Mouse (Mus musculus) hindbrain, embryonic 15.5 days (tissue): Measurements from ENCODE around the gene Socs4. TPM values are rescaled to one million over a fixed set of nuclear protein-coding genes. Genes with fewer than 3 reads are reported as not detected.

Experiments used
- ATAC-seq: fragments of 200-750 bp; cut with Nextera tagmentation; 2 replicates; pipeline ENCODE4 v1.8.0; 2017; ENCODE audit warnings: low read depth, moderate number of reproducible peaks, moderate TSS enrichment; ENCODE audit not compliant: low FRiP score
- H3K27ac ChIP-seq: fragments of 300-500 bp; sonication (generic); replicated peaks from 2 replicates; pipeline ENCODE4 v1.5.1; 2015; ENCODE audit warnings: mild to moderate bottlenecking, inconsistent platforms
- H3K27me3 ChIP-seq: fragments of 300-500 bp; sonication (generic); 2 replicates; pipeline ENCODE4 v1.6.1; 2015; ENCODE audit warnings: control low read depth, inconsistent platforms
- H3K36me3 ChIP-seq: fragments of 300-500 bp; sonication (generic); 2 replicates; pipeline ENCODE4 v1.6.1; 2015; ENCODE audit warnings: control low read depth, inconsistent platforms
- H3K4me1 ChIP-seq: fragments of 300-500 bp; sonication (generic); replicated peaks from 2 replicates; pipeline ENCODE4 v1.6.1; 2015; ENCODE audit warnings: control low read depth, inconsistent platforms
- H3K4me2 ChIP-seq: fragments of 300-500 bp; sonication (generic); 2 replicates; pipeline ENCODE4 v1.6.1; 2015; ENCODE audit warnings: moderate library complexity, mild to moderate bottlenecking, inconsistent platforms
- H3K4me3 ChIP-seq: fragments of 300-500 bp; sonication (generic); 2 replicates; pipeline ENCODE4 v1.5.1; 2015; ENCODE audit warnings: mild to moderate bottlenecking, inconsistent platforms
- H3K9ac ChIP-seq: fragments of 300-500 bp; sonication (generic); 2 replicates; pipeline ENCODE4 v1.6.1; 2015; ENCODE audit warnings: inconsistent platforms
- H3K9me3 ChIP-seq: fragments of 300-500 bp; sonication (generic); 2 replicates; pipeline ENCODE4 v1.6.1; 2016; ENCODE audit warnings: control low read depth, inconsistent platforms
- WGBS: fragments of 180-500 bp; shearing (Covaris S2); methylation state at CpG from one replicate; pipeline ENCODE4 v1.1.7; 2015; 5-methylcytosine and 5-hydroxymethylcytosine counted together
- polyA plus RNA-seq: library from polyadenylated mRNA; unstranded; fragments of >200 nt; fragmentation: Nextera tagmentation; extraction: Ambion mirVana; gene quantifications from 2 replicates; pipeline ENCODE4 v1.2.1, GENCODE M21; 2015

Gene Socs4
- polyA plus RNA-seq, 1 experiment from 2014 or later = 2.3 TPM

GRCm38 (mm10) chr14:47265829-47266228, 10.9 kb upstream of the Socs4 start:
- no peak for ATAC-seq
- WGBS = 95% methylated on average over 8 of the region's 8 CpGs
- Histone ChIP-seq H3K27ac (no peak overlapping the region), H3K27me3 (no peaks in the 10 kb centered on the region), H3K4me3 (no peak overlapping the region), H3K4me2 (no peak overlapping the region), H3K36me3 (peaks cover 44% of the 10 kb centered on the region), H3K4me1 (no peaks in the 10 kb centered on the region), H3K9ac (no peak overlapping the region), H3K9me3 (no peaks in the 10 kb centered on the region)

- no peak overlapping the region for H3K4me3 ChIP-seq
- H3K36me3 ChIP-seq = peaks cover 45% of the 10 kb centered on the region
- no peak for ATAC-seq
- H3K4me1 ChIP-seq = no peaks in the 10 kb centered on the region
- H3K27me3 ChIP-seq = no peaks in the 10 kb centered on the region
- WGBS = over 99% methylated on average over 4 of the region's 4 CpGs
- H3K9me3 ChIP-seq = no peaks in the 10 kb centered on the region
- no peak overlapping the region for H3K27ac ChIP-seq
- H3K9ac ChIP-seq = no peak overlapping the region
- H3K4me2 ChIP-seq = no peak overlapping the region
Observed at GRCm38 (mm10) chr14:47269056-47269455, 7.7 kb upstream of the Socs4 start.

GRCm38 (mm10) chr14:47269706-47270105, 7.0 kb upstream of the Socs4 start:
- no peak overlapping the region for H3K9ac ChIP-seq
- no peak for ATAC-seq
- no peak overlapping the region for H3K27ac ChIP-seq
- H3K9me3 ChIP-seq = no peaks in the 10 kb centered on the region
- no peak overlapping the region for H3K4me3 ChIP-seq
- H3K4me1 ChIP-seq = peaks cover under 1% of the 10 kb centered on the region; the same call in 1 of the 2 replicates
- 97% methylated on average over 2 of the region's 2 CpGs for WGBS
- H3K36me3 ChIP-seq = peaks cover 45% of the 10 kb centered on the region
- H3K4me2 ChIP-seq = no peak overlapping the region
- no peaks in the 10 kb centered on the region for H3K27me3 ChIP-seq

- peaks cover 22% of the 10 kb centered on the region for H3K36me3 ChIP-seq
- peaks cover 25% of the 10 kb centered on the region for H3K4me1 ChIP-seq
- WGBS = 84% methylated on average over 3 of the region's 3 CpGs
- no peak overlapping the region for H3K27ac ChIP-seq
- no peak for ATAC-seq
- H3K9me3 ChIP-seq = no peaks in the 10 kb centered on the region
- H3K27me3 ChIP-seq = no peaks in the 10 kb centered on the region
- no peak overlapping the region for H3K4me3 ChIP-seq
- H3K4me2 ChIP-seq = no peak overlapping the region
- no peak overlapping the region for H3K9ac ChIP-seq
Observed at GRCm38 (mm10) chr14:47273751-47274150, 3.0 kb upstream of the Socs4 start.

GRCm38 (mm10) chr14:47275417-47275816, 1.3 kb upstream of the Socs4 start:
- WGBS = 29% methylated on average over 3 of the region's 3 CpGs
- ATAC-seq = no peak; the same call in 1 of the 2 replicates
- no peak overlapping the region for H3K27ac ChIP-seq
- no peak overlapping the region for H3K9ac ChIP-seq
- peaks cover 11% of the 10 kb centered on the region for H3K36me3 ChIP-seq
- H3K4me2 ChIP-seq = peak overlapping the region; percentile 76
- no peaks in the 10 kb centered on the region for H3K27me3 ChIP-seq
- no peaks in the 10 kb centered on the region for H3K9me3 ChIP-seq
- H3K4me3 ChIP-seq = peak overlapping the region; percentile 71
- peaks cover 25% of the 10 kb centered on the region for H3K4me1 ChIP-seq

GRCm38 (mm10) chr14:47276036-47276603, 611 bp upstream of the Socs4 start:
- Histone ChIP-seq H3K4me3 (peak overlapping the region; percentile 71), H3K9ac (peak overlapping the region; percentile 63), H3K4me1 (peaks cover 25% of the 10 kb centered on the region), H3K9me3 (no peaks in the 10 kb centered on the region), H3K4me2 (peak overlapping the region; percentile 76), H3K27ac (peak overlapping the region; percentile 93), H3K27me3 (no peaks in the 10 kb centered on the region), H3K36me3 (peaks cover 10% of the 10 kb centered on the region; the same call in 1 of the 2 replicates)
- WGBS = 1% methylated on average over 22 of the region's 22 CpGs
- peak; percentile 28 for ATAC-seq

- Histone ChIP-seq H3K27me3 (no peaks in the 10 kb centered on the region), H3K4me2 (no peak overlapping the region), H3K36me3 (no peaks in the 10 kb centered on the region), H3K4me1 (peaks cover 25% of the 10 kb centered on the region), H3K27ac (no peak overlapping the region), H3K4me3 (no peak overlapping the region), H3K9ac (no peak overlapping the region), H3K9me3 (no peaks in the 10 kb centered on the region)
- no peak for ATAC-seq
- WGBS = 77% methylated on average over 2 of the region's 2 CpGs
Observed at GRCm38 (mm10) chr14:47279058-47279457, 2.3 kb downstream of the Socs4 start.

GRCm38 (mm10) chr14:47281535-47281934, 4.8 kb downstream of the Socs4 start:
- 96% methylated on average over 4 of the region's 4 CpGs for WGBS
- Histone ChIP-seq H3K9me3 (no peaks in the 10 kb centered on the region), H3K27ac (no peak overlapping the region), H3K4me3 (no peak overlapping the region), H3K27me3 (no peaks in the 10 kb centered on the region), H3K36me3 (no peaks in the 10 kb centered on the region), H3K4me1 (peaks cover 12% of the 10 kb centered on the region), H3K9ac (no peak overlapping the region), H3K4me2 (no peak overlapping the region)
- ATAC-seq = no peak

- Histone ChIP-seq H3K27ac (no peak overlapping the region), H3K36me3 (no peaks in the 10 kb centered on the region), H3K27me3 (no peaks in the 10 kb centered on the region), H3K4me1 (peaks cover under 1% of the 10 kb centered on the region; the same call in 1 of the 2 replicates), H3K4me3 (no peak overlapping the region), H3K9me3 (no peaks in the 10 kb centered on the region), H3K4me2 (no peak overlapping the region), H3K9ac (no peak overlapping the region)
- 89% methylated on average over 7 of the region's 7 CpGs for WGBS
- no peak for ATAC-seq
Observed at GRCm38 (mm10) chr14:47283568-47283967, 6.8 kb downstream of the Socs4 start.

GRCm38 (mm10) chr14:47285271-47285670, 8.5 kb downstream of the Socs4 start:
- Histone ChIP-seq H3K9ac (no peak overlapping the region), H3K9me3 (no peaks in the 10 kb centered on the region), H3K27ac (no peak overlapping the region), H3K27me3 (no peaks in the 10 kb centered on the region), H3K4me2 (no peak overlapping the region), H3K4me1 (no peaks in the 10 kb centered on the region), H3K4me3 (no peak overlapping the region), H3K36me3 (peaks cover 6% of the 10 kb centered on the region; the same call in 1 of the 2 replicates)
- WGBS = 97% methylated on average over 2 of the region's 2 CpGs
- no peak for ATAC-seq

- Histone ChIP-seq H3K4me2 (no peak overlapping the region), H3K27me3 (no peaks in the 10 kb centered on the region), H3K4me1 (no peaks in the 10 kb centered on the region), H3K36me3 (peaks cover 11% of the 10 kb centered on the region; the same call in 1 of the 2 replicates), H3K9me3 (no peaks in the 10 kb centered on the region), H3K9ac (no peak overlapping the region), H3K27ac (no peak overlapping the region), H3K4me3 (no peak overlapping the region)
- no peak for ATAC-seq
- 80% methylated on average over 1 of the region's 1 CpGs for WGBS
Observed at GRCm38 (mm10) chr14:47286215-47286614, 9.5 kb downstream of the Socs4 start.

GRCm38 (mm10) chr14:47287021-47287420, 10.3 kb downstream of the Socs4 start:
- no peaks in the 10 kb centered on the region for H3K27me3 ChIP-seq
- H3K9me3 ChIP-seq = no peaks in the 10 kb centered on the region
- H3K9ac ChIP-seq = no peak overlapping the region
- H3K36me3 ChIP-seq = peaks cover 11% of the 10 kb centered on the region; the same call in 1 of the 2 replicates
- H3K4me3 ChIP-seq = no peak overlapping the region
- no peak overlapping the region for H3K27ac ChIP-seq
- H3K4me1 ChIP-seq = no peaks in the 10 kb centered on the region
- WGBS = 93% methylated on average over 4 of the region's 5 CpGs
- no peak overlapping the region for H3K4me2 ChIP-seq
- ATAC-seq = no peak

- Histone ChIP-seq H3K4me3 (no peak overlapping the region), H3K9me3 (no peaks in the 10 kb centered on the region), H3K4me1 (no peaks in the 10 kb centered on the region), H3K27me3 (no peaks in the 10 kb centered on the region), H3K27ac (no peak overlapping the region), H3K9ac (no peak overlapping the region), H3K36me3 (peaks cover 11% of the 10 kb centered on the region; the same call in 1 of the 2 replicates), H3K4me2 (no peak overlapping the region)
- 76% methylated on average over 1 of the region's 1 CpGs for WGBS
- no peak for ATAC-seq
Observed at GRCm38 (mm10) chr14:47291772-47292171, 15.0 kb downstream of the Socs4 start.
